Mouse (Mus musculus) intestine, embryonic 15.5 days (tissue): Measurements from ENCODE around the gene Serpina3c. TPM values are rescaled to one million over a fixed set of nuclear protein-coding genes. Genes with fewer than 3 reads are reported as not detected.

Source experiments
- ATAC-seq: fragments of 200-750 bp; cut with Nextera tagmentation; 2 replicates; pipeline ENCODE4 v1.8.0; 2017; ENCODE audit warnings: moderate TSS enrichment, moderate library complexity
- H3K27ac ChIP-seq: fragments of 300-500 bp; sonication (generic); 2 replicates; pipeline ENCODE4 v1.5.1; 2015; ENCODE audit warnings: mild to moderate bottlenecking, inconsistent platforms
- H3K27me3 ChIP-seq: fragments of 300-500 bp; sonication (generic); replicated peaks from 2 replicates; pipeline ENCODE4 v1.6.1; 2015; ENCODE audit warnings: inconsistent platforms
- H3K36me3 ChIP-seq: fragments of 300-500 bp; sonication (generic); 2 replicates; pipeline ENCODE4 v1.6.1; 2015; ENCODE audit warnings: inconsistent platforms
- H3K4me1 ChIP-seq: fragments of 300-500 bp; sonication (generic); replicated peaks from 2 replicates; pipeline ENCODE4 v1.6.1; 2015; ENCODE audit warnings: inconsistent platforms
- H3K4me2 ChIP-seq: fragments of 300-500 bp; sonication (generic); replicated peaks from 2 replicates; pipeline ENCODE4 v1.6.1; 2015; ENCODE audit warnings: mild to moderate bottlenecking, inconsistent platforms
- H3K4me3 ChIP-seq: fragments of 300-500 bp; sonication (generic); replicated peaks from 2 replicates; pipeline ENCODE4 v1.5.1; 2015; ENCODE audit warnings: inconsistent platforms
- H3K9ac ChIP-seq: fragments of 300-500 bp; sonication (generic); 2 replicates; pipeline ENCODE4 v1.6.1; 2015; ENCODE audit warnings: inconsistent platforms
- H3K9me3 ChIP-seq: fragments of 300-500 bp; sonication (generic); 2 replicates; pipeline ENCODE4 v1.6.1; 2016; ENCODE audit warnings: inconsistent platforms
- WGBS: fragments of 180-500 bp; shearing (Covaris S2); methylation state at CpG from one replicate; pipeline ENCODE4 v1.1.7; 2015; 5-methylcytosine and 5-hydroxymethylcytosine counted together
- polyA plus RNA-seq: library from polyadenylated mRNA; unstranded; fragments of >200 nt; fragmentation: Nextera tagmentation; extraction: Ambion mirVana; gene quantifications from 2 replicates; pipeline ENCODE4 v1.2.1, GENCODE M21; 2015

Gene Serpina3c
- polyA plus RNA-seq = not detected in 2 replicates

DNA sequence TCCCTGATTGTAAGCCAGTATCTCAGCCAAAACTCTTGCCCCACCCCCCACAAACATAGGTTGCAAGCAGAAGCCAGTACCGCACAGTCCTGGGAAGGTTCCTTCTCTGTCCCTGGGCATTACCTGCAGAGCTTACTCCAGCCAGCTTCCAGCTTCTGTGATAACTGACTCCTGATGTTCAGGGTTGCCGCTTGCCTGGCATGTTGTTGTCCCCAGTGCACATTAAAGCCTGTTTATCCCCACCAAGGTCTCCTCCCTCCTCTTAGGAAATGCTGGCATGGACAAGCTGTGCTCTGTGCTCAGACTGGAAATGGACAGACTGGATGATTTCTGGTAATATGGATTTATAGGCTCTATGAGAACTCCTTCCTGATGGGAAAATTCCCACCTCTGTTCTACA lies at the start of gene Serpina3c:
Serpina3c (minus strand) TSS at position 215 of the 400 bp plus-strand sequence.
- WGBS = 80% methylated on average over 2 of the region's 2 CpGs
- Histone ChIP-seq H3K4me1 (no peaks in the 10 kb centered on the region), H3K27me3 (no peaks in the 10 kb centered on the region), H3K36me3 (no peaks in the 10 kb centered on the region), H3K4me2 (no peak within 1 kb of the TSS), H3K9ac (no peak within 1 kb of the TSS), H3K4me3 (no peak within 1 kb of the TSS), H3K9me3 (no peaks in the 10 kb centered on the region), H3K27ac (no peak within 1 kb of the TSS)
- no peak for ATAC-seq

DNA sequence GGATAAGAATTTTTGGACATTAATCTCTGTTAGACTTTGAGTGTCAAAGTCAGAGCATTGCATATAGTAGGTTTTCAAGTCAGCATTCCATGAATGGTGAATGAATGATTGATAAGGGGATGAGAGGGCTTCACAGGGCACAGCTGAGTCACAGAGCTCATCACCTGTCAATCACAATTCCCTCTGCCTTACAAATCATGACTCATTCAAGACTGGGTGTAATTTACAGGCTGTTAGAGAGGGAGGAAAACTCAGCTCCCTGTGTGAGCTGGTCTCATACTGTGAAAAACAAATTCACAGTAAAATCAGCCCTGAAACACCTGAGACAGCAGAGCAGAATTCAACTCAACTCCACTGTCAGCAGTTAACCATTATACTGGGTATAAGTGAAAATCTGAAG lies 37.2 kb upstream of the Serpina3c start:
- no peak for ATAC-seq
- Histone ChIP-seq H3K4me2 (no peak overlapping the region), H3K27me3 (no peaks in the 10 kb centered on the region)

DNA sequence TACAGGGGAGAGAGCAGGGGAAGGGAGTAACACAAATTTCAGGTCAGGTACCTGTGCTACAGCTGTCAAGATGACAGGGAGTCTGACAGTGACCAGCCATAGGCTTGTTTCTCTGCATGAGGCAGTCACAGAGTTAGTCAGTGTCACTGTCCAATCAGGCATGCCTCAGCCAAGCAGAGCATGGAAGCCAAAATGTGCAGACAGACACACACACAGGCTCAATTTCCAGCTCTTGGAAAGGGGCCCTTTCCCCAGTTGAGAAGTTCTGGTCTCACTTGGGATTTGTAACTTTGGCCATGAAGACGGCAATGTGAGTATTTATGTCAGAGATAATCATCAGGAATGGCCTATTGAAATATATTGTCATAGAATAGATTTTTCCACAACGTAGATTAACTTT lies 35.6 kb upstream of the Serpina3c start:
- Histone ChIP-seq H3K4me1 (no peaks in the 10 kb centered on the region), H3K27ac (no peak overlapping the region), H3K27me3 (no peaks in the 10 kb centered on the region), H3K4me2 (no peak overlapping the region), H3K9ac (no peak overlapping the region), H3K36me3 (no peaks in the 10 kb centered on the region), H3K9me3 (no peaks in the 10 kb centered on the region), H3K4me3 (no peak overlapping the region)
- 70% methylated on average over 2 of the region's 2 CpGs for WGBS
- ATAC-seq = no peak

More for the DNA sequence above, 37.2 kb upstream of the Serpina3c start:
- no peak overlapping the region for H3K27ac ChIP-seq
- H3K36me3 ChIP-seq = no peaks in the 10 kb centered on the region
- H3K9ac ChIP-seq = no peak overlapping the region
- H3K9me3 ChIP-seq = no peaks in the 10 kb centered on the region
- no peak overlapping the region for H3K4me3 ChIP-seq
- H3K4me1 ChIP-seq = no peaks in the 10 kb centered on the region

DNA sequence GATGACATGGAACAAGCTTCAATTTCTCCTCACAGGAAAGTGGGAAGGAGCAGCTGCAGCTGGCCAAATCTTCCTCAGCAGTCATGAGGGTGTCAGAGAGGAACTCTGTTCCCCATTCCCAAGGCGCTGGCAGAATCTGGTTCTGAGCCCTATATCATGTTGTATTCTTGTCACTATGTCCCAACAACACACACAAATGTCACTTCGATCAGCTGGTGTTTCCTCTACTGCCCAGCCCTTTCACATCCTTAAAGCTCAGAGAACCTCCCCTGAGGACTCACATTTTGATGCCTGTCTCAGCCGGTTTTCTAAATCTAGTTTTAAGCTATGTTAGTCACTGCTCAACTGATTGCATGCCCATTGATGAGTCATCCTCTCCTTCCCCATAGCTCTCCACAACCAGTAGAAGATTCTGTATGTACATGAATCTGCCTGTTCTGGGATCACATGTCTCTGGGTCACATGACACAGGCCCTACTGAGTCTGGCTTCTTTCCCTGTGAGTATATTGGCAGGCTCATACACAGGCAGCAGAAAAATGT lies 32.4 kb upstream of the Serpina3c start:
- H3K4me3 ChIP-seq = no peak overlapping the region
- H3K36me3 ChIP-seq = no peaks in the 10 kb centered on the region
- H3K27ac ChIP-seq = no peak overlapping the region
- no peaks in the 10 kb centered on the region for H3K9me3 ChIP-seq
- H3K4me2 ChIP-seq = no peak overlapping the region
- ATAC-seq = no peak
- H3K4me1 ChIP-seq = no peaks in the 10 kb centered on the region
- no peak overlapping the region for H3K9ac ChIP-seq
- H3K27me3 ChIP-seq = no peaks in the 10 kb centered on the region
- 89% methylated on average over 3 of the region's 3 CpGs for WGBS

DNA sequence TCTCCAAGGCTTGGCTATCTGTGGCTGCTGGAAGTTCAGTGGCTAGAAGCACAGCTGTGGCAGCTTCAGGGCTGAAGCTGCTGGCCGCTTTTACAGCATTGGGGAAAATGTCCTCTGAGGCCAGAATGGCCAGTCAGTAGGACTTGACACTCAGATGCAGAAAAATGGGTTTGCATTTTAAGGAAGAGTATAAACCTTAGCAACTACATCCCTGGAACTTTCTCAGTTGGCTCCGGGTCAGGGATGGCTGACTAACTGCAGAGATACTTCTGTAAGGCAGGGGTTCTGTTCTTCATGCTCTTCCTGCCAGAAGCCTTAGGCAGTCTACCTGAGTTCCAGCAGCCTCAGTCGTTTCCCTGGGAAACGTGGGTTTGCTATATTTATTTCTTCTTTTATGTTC lies 31.4 kb upstream of the Serpina3c start:
- Histone ChIP-seq H3K9me3 (no peaks in the 10 kb centered on the region), H3K27me3 (no peaks in the 10 kb centered on the region), H3K4me1 (no peaks in the 10 kb centered on the region), H3K4me2 (no peak overlapping the region), H3K9ac (no peak overlapping the region), H3K27ac (no peak overlapping the region), H3K4me3 (no peak overlapping the region), H3K36me3 (no peaks in the 10 kb centered on the region)
- no peak for ATAC-seq
- 75% methylated on average over 4 of the region's 4 CpGs for WGBS

DNA sequence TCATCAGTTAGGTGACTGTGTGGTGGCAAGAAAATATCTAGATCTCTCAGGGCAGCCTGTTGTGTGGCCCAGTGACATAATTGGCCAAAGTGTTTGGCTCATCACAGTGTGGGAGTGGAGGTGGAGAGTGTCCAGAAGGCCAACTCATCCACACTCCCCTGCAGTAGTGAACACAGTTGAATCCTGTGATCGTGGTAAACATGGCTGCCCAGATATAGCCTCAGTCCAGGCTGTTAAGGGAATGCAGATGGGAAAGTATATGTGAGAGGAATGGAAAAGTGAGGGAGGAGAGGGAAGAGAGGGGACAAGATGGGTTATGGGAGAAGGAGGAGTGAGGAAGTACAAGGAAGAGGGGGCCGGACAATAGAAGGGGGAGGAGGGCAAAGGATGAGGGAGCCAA lies 25.3 kb upstream of the Serpina3c start:
- Histone ChIP-seq H3K4me3 (no peak overlapping the region), H3K4me2 (no peak overlapping the region), H3K9ac (no peak overlapping the region), H3K27me3 (no peaks in the 10 kb centered on the region), H3K36me3 (no peaks in the 10 kb centered on the region), H3K27ac (no peak overlapping the region), H3K9me3 (no peaks in the 10 kb centered on the region), H3K4me1 (no peaks in the 10 kb centered on the region)
- 86% methylated on average over 2 of the region's 2 CpGs for WGBS
- no peak for ATAC-seq

DNA sequence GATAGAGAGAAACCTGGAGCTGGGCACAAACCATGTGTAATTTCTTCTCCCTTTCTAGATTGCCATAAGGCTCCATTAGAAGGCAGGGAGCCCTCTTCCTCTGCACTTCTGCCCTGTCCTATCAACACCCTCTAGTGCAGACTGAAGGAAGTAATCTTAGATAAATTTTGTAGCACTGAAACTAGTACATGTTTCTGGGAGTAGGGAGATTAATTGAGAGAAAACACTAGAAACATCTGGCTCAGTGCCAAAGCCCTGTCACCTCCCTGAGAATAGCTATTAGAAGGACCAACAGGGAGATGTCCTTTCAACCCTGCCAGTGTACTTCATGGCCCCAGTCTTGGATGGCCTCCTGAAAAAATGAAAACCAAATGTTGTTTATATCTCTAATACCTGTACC lies 24.9 kb upstream of the Serpina3c start:
- Histone ChIP-seq H3K4me2 (no peak overlapping the region), H3K9ac (no peak overlapping the region), H3K27me3 (no peaks in the 10 kb centered on the region), H3K36me3 (no peaks in the 10 kb centered on the region), H3K27ac (no peak overlapping the region), H3K4me3 (no peak overlapping the region), H3K9me3 (no peaks in the 10 kb centered on the region), H3K4me1 (no peaks in the 10 kb centered on the region)
- no peak for ATAC-seq

DNA sequence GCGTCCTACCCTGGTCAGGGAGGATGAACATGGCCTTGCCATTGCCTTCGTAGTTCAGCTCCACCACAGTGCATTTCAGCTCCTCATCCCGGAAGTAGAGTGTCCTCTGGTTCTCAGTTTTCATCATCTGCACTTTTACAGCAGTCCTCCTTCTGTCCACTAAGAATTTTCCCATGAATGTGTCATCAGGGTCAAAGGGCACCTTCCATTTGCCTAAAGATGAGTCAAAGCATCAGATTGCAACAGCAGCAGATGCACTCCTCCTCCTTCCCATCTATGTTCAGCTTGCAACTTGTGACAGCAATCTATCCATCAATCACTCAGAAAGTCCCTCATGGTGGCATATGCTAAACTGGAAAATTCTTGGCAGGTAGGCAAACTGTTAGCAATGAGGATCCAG lies 22.0 kb upstream of the Serpina3c start:
- no peak overlapping the region for H3K4me3 ChIP-seq
- H3K4me1 ChIP-seq = no peaks in the 10 kb centered on the region
- no peaks in the 10 kb centered on the region for H3K36me3 ChIP-seq
- H3K9me3 ChIP-seq = no peaks in the 10 kb centered on the region
- H3K4me2 ChIP-seq = no peak overlapping the region
- no peak for ATAC-seq
- no peaks in the 10 kb centered on the region for H3K27me3 ChIP-seq
- no peak overlapping the region for H3K9ac ChIP-seq
- WGBS = 83% methylated on average over 3 of the region's 3 CpGs
- no peak overlapping the region for H3K27ac ChIP-seq

DNA sequence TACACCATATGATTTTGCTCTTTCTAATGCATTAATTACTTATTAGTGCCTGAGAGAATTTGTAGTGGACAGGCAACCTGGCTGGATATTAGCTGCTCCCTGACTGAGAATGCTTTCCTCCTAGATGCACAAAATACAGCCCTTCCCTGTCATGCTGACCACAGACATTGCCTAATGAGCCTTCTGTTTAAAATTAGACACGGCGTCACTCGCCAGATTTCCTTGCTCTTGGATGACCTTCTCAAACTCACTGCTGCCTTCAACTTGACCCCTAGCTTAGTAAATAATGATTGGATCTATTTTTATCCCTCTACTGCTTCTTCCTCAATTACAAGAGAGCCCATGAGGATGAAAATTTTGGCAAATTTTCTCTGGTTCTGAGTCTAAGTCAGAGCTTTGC lies 21.1 kb upstream of the Serpina3c start:
- Histone ChIP-seq H3K9me3 (no peaks in the 10 kb centered on the region), H3K27me3 (no peaks in the 10 kb centered on the region), H3K27ac (no peak overlapping the region), H3K4me3 (no peak overlapping the region), H3K4me2 (no peak overlapping the region), H3K9ac (no peak overlapping the region), H3K36me3 (no peaks in the 10 kb centered on the region), H3K4me1 (no peaks in the 10 kb centered on the region)
- no peak for ATAC-seq
- 59% methylated on average over 3 of the region's 3 CpGs for WGBS

DNA sequence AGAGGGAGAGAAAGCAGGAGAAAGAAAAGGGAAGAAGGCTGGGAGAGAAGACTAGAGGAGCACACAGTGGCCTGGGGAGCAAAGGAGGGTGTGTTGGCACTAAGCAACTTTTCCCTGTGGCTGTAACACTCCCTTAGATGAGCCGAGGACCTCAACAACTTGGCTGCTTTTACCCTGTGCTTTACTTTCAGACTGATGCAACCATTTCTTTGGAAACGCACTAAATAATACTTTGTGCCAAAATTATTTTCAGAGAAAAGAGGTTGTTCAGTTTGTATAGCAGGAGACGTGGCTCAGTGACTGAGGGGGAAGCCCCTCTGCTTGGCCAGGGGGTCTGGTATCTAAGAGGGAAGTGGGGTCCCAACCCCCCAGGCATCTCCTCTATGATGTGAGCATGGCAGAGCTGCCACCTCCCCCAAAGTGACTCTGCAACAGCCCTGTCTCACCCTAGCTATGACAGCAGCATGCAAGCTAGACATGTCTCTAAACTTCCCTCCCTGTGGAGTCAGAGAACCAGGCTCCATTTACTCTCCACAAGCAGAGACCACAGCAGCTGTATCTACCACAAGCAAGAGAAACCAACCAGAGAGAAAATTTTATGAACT lies 527 bp downstream of the Serpina3c start:
- Histone ChIP-seq H3K27me3 (no peaks in the 10 kb centered on the region), H3K27ac (no peak overlapping the region), H3K4me3 (no peak overlapping the region), H3K9ac (no peak overlapping the region), H3K4me1 (no peaks in the 10 kb centered on the region), H3K36me3 (no peaks in the 10 kb centered on the region), H3K4me2 (no peak overlapping the region), H3K9me3 (no peaks in the 10 kb centered on the region)
- 80% methylated on average over 3 of the region's 3 CpGs for WGBS
- ATAC-seq = no peak

DNA sequence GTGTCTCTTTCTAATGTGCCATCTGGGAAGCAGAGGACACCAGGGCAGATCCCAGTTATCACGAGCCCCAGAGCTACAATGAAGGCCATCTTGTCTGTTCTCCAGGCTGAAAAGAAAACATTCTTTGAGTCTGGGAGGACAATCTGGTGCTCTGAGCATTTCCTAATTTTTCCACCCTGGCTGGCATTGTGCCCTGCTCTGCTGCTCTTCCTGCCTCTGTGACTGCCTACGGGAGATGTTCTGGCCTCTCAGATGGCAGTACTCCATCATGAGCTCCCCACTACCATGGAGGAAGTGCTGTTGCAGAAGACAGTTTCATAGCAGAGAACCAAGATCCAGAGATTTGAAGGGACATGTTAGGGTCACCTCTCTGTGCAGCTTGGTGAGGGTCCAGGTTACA lies 1.7 kb downstream of the Serpina3c start:
- H3K9ac ChIP-seq = no peak overlapping the region
- H3K4me3 ChIP-seq = no peak overlapping the region
- H3K36me3 ChIP-seq = no peaks in the 10 kb centered on the region
- no peak overlapping the region for H3K27ac ChIP-seq
- no peak for ATAC-seq
- H3K4me2 ChIP-seq = no peak overlapping the region
- no peaks in the 10 kb centered on the region for H3K9me3 ChIP-seq
- 80% methylated on average over 2 of the region's 2 CpGs for WGBS
- H3K4me1 ChIP-seq = no peaks in the 10 kb centered on the region
- H3K27me3 ChIP-seq = no peaks in the 10 kb centered on the region

DNA sequence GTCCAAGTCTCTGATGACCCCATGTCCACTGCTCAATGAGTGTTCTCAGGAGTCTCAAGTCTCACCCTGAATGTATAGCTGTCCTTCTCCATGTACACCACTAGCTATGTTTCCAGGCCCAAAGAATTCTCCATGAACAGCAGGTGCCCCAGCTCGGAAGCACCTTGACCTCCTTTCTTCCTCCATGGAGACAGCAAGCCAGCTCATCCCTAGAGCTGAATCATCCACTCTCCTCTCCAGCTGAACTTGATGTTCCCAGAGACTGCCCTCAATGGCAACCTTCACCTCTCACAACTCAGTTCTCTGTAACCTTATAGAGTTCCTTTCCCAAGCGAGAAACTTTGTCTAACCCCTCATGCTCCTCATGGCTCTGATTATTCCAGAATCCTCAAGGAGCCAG lies 8.1 kb downstream of the Serpina3c start:
- Histone ChIP-seq H3K27me3 (no peaks in the 10 kb centered on the region), H3K4me1 (no peaks in the 10 kb centered on the region), H3K4me2 (no peak overlapping the region), H3K4me3 (no peak overlapping the region), H3K9ac (no peak overlapping the region), H3K36me3 (no peaks in the 10 kb centered on the region), H3K9me3 (no peaks in the 10 kb centered on the region), H3K27ac (no peak overlapping the region)
- WGBS = 81% methylated on average over 2 of the region's 2 CpGs
- no peak for ATAC-seq

DNA sequence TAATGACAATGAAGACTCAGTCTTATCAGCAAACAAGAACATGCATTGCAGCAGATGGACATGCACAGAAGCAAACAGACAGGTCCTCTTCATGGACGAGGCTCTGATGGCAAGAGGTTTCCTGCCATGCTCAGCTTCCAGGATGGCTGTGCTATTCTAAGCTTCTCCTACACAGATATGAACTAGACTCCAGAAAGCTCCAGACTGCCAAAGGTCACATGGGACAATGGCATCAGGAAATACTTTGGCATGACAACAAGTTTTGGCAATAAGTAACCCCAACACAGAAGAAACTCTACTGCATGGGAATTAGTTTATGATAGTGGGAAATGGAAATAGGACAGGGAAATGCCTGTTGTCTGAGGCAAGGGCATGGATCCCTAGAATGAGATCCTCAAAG lies 10.4 kb downstream of the Serpina3c start:
- ATAC-seq = no peak
- WGBS = 51% methylated on average over 1 of the region's 1 CpGs

More for the DNA sequence above, 10.4 kb downstream of the Serpina3c start:
- no peaks in the 10 kb centered on the region for H3K27me3 ChIP-seq
- H3K9ac ChIP-seq = no peak overlapping the region
- H3K9me3 ChIP-seq = no peaks in the 10 kb centered on the region
- no peak overlapping the region for H3K4me3 ChIP-seq
- H3K4me2 ChIP-seq = no peak overlapping the region
- no peak overlapping the region for H3K27ac ChIP-seq
- H3K36me3 ChIP-seq = no peaks in the 10 kb centered on the region
- H3K4me1 ChIP-seq = no peaks in the 10 kb centered on the region
